Comparison of ENCODE assay signal across 29 mouse cellular contexts in the genomic region with DNA sequence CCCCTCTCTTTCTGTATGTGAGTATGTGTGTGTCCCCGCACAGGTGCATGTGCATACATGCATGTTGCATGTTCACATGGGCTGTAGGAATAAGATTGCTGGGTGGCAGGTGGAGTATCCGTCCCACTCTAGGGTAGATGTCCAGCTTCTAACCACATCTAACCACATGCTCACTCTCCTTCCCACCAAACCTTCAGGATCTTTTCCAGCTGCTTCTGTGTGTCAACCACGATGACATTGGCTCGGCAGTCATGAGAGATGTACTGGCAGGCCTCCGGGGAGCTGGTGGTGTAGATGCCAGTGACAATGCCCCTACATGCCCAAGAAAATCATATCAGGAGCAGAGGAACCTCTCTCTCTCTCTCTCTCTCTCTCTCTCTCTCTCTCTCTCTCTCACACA. TPM values are rescaled to one million over a fixed set of nuclear protein-coding genes. Genes with fewer than 3 reads are reported as not detected.
"Had no signal": no experiment of that assay in that cellular context is flagged by ENCODE, and none has a peak within 500 bp of the region (broad histone marks: within the 10 kb centered on the region; RNA-seq: fewer than 3 reads in every experiment).

No protein-coding gene starts in this region.

- DNase-seq: left cerebral cortex, postnatal 4 days; liver; liver, embryonic 13.5 days; liver, postnatal 0 days; lung, adult 18-20 months; lung, adult 2 months; lung, embryonic 14.5 days; lung, postnatal 10 days; lung, postnatal 14 days; lung, postnatal 36 days; lung, postnatal 4 days; midbrain, embryonic 14.5 days had no signal

- H3K4me1 ChIP-seq: limb, embryonic 10.5 days; limb, embryonic 12.5 days; limb, embryonic 13.5 days; limb, embryonic 15.5 days; lung, embryonic 15.5 days; midbrain, embryonic 10.5 days; midbrain, embryonic 12.5 days; midbrain, embryonic 13.5 days; midbrain, embryonic 15.5 days; neural tube, embryonic 12.5 days had no signal

- H3K27me3 ChIP-seq: limb, embryonic 12.5 days; limb, embryonic 13.5 days; limb, embryonic 15.5 days; liver, embryonic 12.5 days; liver, embryonic 13.5 days; liver, embryonic 15.5 days; lung, embryonic 15.5 days; midbrain, embryonic 12.5 days; midbrain, embryonic 13.5 days; midbrain, embryonic 15.5 days; neural tube, embryonic 12.5 days had no signal

- H3K4me3 ChIP-seq: limb, embryonic 10.5 days; limb, embryonic 12.5 days; limb, embryonic 13.5 days; limb, embryonic 15.5 days; liver, embryonic 12.5 days; liver, embryonic 13.5 days; liver, embryonic 15.5 days; lung, embryonic 15.5 days; megakaryocyte, embryonic 14.5 days; midbrain, embryonic 10.5 days; midbrain, embryonic 12.5 days; midbrain, embryonic 13.5 days; midbrain, embryonic 15.5 days; neural tube, embryonic 12.5 days had no signal

- H3K36me3 ChIP-seq: limb, embryonic 10.5 days; limb, embryonic 12.5 days; limb, embryonic 13.5 days; limb, embryonic 15.5 days; liver, embryonic 12.5 days; liver, embryonic 13.5 days; liver, embryonic 15.5 days; lung, embryonic 15.5 days; midbrain, embryonic 10.5 days; midbrain, embryonic 12.5 days; midbrain, embryonic 13.5 days; midbrain, embryonic 15.5 days; neural tube, embryonic 12.5 days had no signal

- H3K27ac ChIP-seq: limb, embryonic 10.5 days; limb, embryonic 12.5 days; limb, embryonic 13.5 days; limb, embryonic 15.5 days; liver, embryonic 12.5 days; liver, embryonic 13.5 days; liver, embryonic 14.5 days; liver, embryonic 15.5 days; lung, embryonic 15.5 days; macrophage; midbrain, embryonic 10.5 days; midbrain, embryonic 12.5 days; midbrain, embryonic 13.5 days; midbrain, embryonic 15.5 days; neural tube, embryonic 12.5 days had no signal

- H3K4me2 ChIP-seq: limb, embryonic 12.5 days; limb, embryonic 13.5 days; limb, embryonic 15.5 days; liver, embryonic 11.5 days; liver, embryonic 12.5 days; liver, embryonic 13.5 days; liver, embryonic 15.5 days; lung, embryonic 14.5 days; lung, embryonic 15.5 days; midbrain, embryonic 11.5 days; midbrain, embryonic 12.5 days; midbrain, embryonic 13.5 days; midbrain, embryonic 15.5 days; neural tube, embryonic 12.5 days had no signal

- H3K9me3 ChIP-seq: limb, embryonic 10.5 days; limb, embryonic 12.5 days; limb, embryonic 13.5 days; limb, embryonic 15.5 days; liver, embryonic 12.5 days; liver, embryonic 13.5 days; liver, embryonic 15.5 days; lung, embryonic 15.5 days; megakaryocyte, embryonic 14.5 days; midbrain, embryonic 10.5 days; midbrain, embryonic 12.5 days; midbrain, embryonic 13.5 days; midbrain, embryonic 15.5 days; neural tube, embryonic 12.5 days had no signal

RNA-seq across cellular contexts. Expression of gene Acsbg1, which starts 34.4 kb away (rescaled TPM):
- polyA plus RNA-seq: macrophage had no signal
